Mouse (Mus musculus) neural tube, embryonic 11.5 days (tissue): Measurements from ENCODE around the gene Elmsan1. TPM values are rescaled to one million over a fixed set of nuclear protein-coding genes. Genes with fewer than 3 reads are reported as not detected.

Experiments used
- ATAC-seq: fragments of 200-750 bp; cut with Nextera tagmentation; 2 replicates; pipeline ENCODE4 v1.8.0; 2017; ENCODE audit warnings: moderate number of reproducible peaks, mild to moderate bottlenecking, moderate TSS enrichment, moderate library complexity; ENCODE audit not compliant: insufficient read depth, low FRiP score, low TSS enrichment
- DNase-seq: peaks from one replicate; pipeline ENCODE4 v3.0.0-alpha.2; 2015; ENCODE audit warnings: low spot score
- H3K27ac ChIP-seq: fragments of 300-500 bp; sonication (generic); 2 replicates; pipeline ENCODE4 v1.5.1; 2014; ENCODE audit warnings: low read depth, mild to moderate bottlenecking, low read length
- H3K27me3 ChIP-seq: fragments of 300-500 bp; sonication (generic); 2 replicates; pipeline ENCODE4 v1.6.1; 2014; ENCODE audit warnings: mild to moderate bottlenecking, low read length, mixed read lengths; ENCODE audit not compliant: control insufficient read depth, insufficient read depth
- H3K36me3 ChIP-seq: fragments of 300-500 bp; sonication (generic); 2 replicates; pipeline ENCODE4 v1.6.1; 2014; ENCODE audit warnings: mild to moderate bottlenecking, low read length, moderate library complexity, mixed read lengths; ENCODE audit not compliant: control insufficient read depth, insufficient read depth
- H3K4me1 ChIP-seq: fragments of 300-500 bp; sonication (generic); 2 replicates; pipeline ENCODE4 v1.6.1; 2014; ENCODE audit warnings: low read length, mixed read lengths; ENCODE audit not compliant: control insufficient read depth, insufficient read depth
- H3K4me2 ChIP-seq: fragments of 300-500 bp; sonication (generic); 2 replicates; pipeline ENCODE4 v1.6.1; 2014; ENCODE audit warnings: low read depth, mild to moderate bottlenecking, moderate library complexity
- H3K4me3 ChIP-seq: fragments of 300-500 bp; sonication (generic); 2 replicates; pipeline ENCODE4 v1.5.1; 2014; ENCODE audit warnings: low read depth, low read length
- H3K9ac ChIP-seq: fragments of 300-500 bp; sonication (generic); 2 replicates; pipeline ENCODE4 v1.6.1; 2014; ENCODE audit warnings: mild to moderate bottlenecking, low read length
- H3K9me3 ChIP-seq: fragments of 300-500 bp; sonication (generic); 2 replicates; pipeline ENCODE4 v1.6.1; 2016; ENCODE audit warnings: low read length; ENCODE audit not compliant: control insufficient read depth
- WGBS: fragments of 180-500 bp; shearing (Covaris S2); extraction: QIAGEN DNeasy Blood & Tissue Kit; methylation state at CpG from one replicate; pipeline ENCODE4 v1.1.7; 2014; 5-methylcytosine and 5-hydroxymethylcytosine counted together
- polyA plus RNA-seq: library from polyadenylated mRNA; unstranded; fragments of >200 nt; fragmentation: Nextera tagmentation; extraction: Ambion mirVana; gene quantifications from 2 replicates; pipeline ENCODE4 v1.2.1, GENCODE M21; 2014

The Elmsan1 gene
- polyA plus RNA-seq, 1 experiment from 2014 or later, result 4.4 TPM

- Histone ChIP-seq H3K4me2 (no peak overlapping the region), H3K27ac (no peak overlapping the region), H3K36me3 (peaks cover 4% of the 10 kb centered on the region; the same call in 1 of the 2 replicates), H3K27me3 (no peaks in the 10 kb centered on the region), H3K9me3 (no peaks in the 10 kb centered on the region), H3K4me1 (peaks cover 4% of the 10 kb centered on the region), H3K4me3 (no peak overlapping the region), H3K9ac (no peak overlapping the region)
- WGBS, result 93% methylated on average over 10 of the region's 10 CpGs
- ATAC-seq, result no peak
- no peak for DNase-seq
Observed at GRCm38 (mm10) chr12:84170610-84171009, 48.1 kb downstream of the Elmsan1 start.

- Histone ChIP-seq H3K4me1 (no peaks in the 10 kb centered on the region), H3K9me3 (no peaks in the 10 kb centered on the region), H3K27me3 (no peaks in the 10 kb centered on the region), H3K9ac (no peak overlapping the region), H3K36me3 (peaks cover 2% of the 10 kb centered on the region; the same call in 1 of the 2 replicates), H3K27ac (no peak overlapping the region), H3K4me3 (no peak overlapping the region), H3K4me2 (no peak overlapping the region)
- 66% methylated on average over 8 of the region's 8 CpGs for WGBS
- DNase-seq (no peak), ATAC-seq (no peak)
Observed at GRCm38 (mm10) chr12:84165631-84166373, 52.9 kb downstream of the Elmsan1 start.

- H3K9ac ChIP-seq, result no peak overlapping the region
- H3K4me1 ChIP-seq, result no peaks in the 10 kb centered on the region
- no peak overlapping the region for H3K27ac ChIP-seq
- no peak overlapping the region for H3K4me3 ChIP-seq
- no peaks in the 10 kb centered on the region for H3K27me3 ChIP-seq
- H3K4me2 ChIP-seq, result no peak overlapping the region
- ATAC-seq, result no peak
- no peaks in the 10 kb centered on the region for H3K9me3 ChIP-seq
- no peak for DNase-seq
- 82% methylated on average over 11 of the region's 11 CpGs for WGBS
- H3K36me3 ChIP-seq, result peaks cover 2% of the 10 kb centered on the region; the same call in 1 of the 2 replicates
Observed at GRCm38 (mm10) chr12:84163586-84164110, 55.0 kb downstream of the Elmsan1 start.

GRCm38 (mm10) chr12:84163133-84163532, 55.5 kb downstream of the Elmsan1 start:
- Histone ChIP-seq H3K9ac (no peak overlapping the region), H3K27ac (no peak overlapping the region), H3K36me3 (peaks cover 4% of the 10 kb centered on the region; the same call in 1 of the 2 replicates), H3K4me2 (no peak overlapping the region), H3K27me3 (no peaks in the 10 kb centered on the region), H3K4me3 (no peak overlapping the region), H3K4me1 (no peaks in the 10 kb centered on the region), H3K9me3 (no peaks in the 10 kb centered on the region)
- peak; percentile 46 for DNase-seq
- ATAC-seq, result no peak
- WGBS, result 90% methylated on average over 9 of the region's 9 CpGs

GRCm38 (mm10) chr12:84161616-84162433, 56.9 kb downstream of the Elmsan1 start:
- DNase-seq, result peak; percentile 37
- no peaks in the 10 kb centered on the region for H3K27me3 ChIP-seq

GRCm38 (mm10) chr12:84161116-84161515, 57.6 kb downstream of the Elmsan1 start:
- no peak for DNase-seq

More at GRCm38 (mm10) chr12:84161616-84162433, 56.9 kb downstream of the Elmsan1 start:
- Histone ChIP-seq H3K27ac (no peak overlapping the region), H3K9me3 (no peaks in the 10 kb centered on the region), H3K36me3 (peaks cover 4% of the 10 kb centered on the region; the same call in 1 of the 2 replicates), H3K4me1 (no peaks in the 10 kb centered on the region), H3K4me3 (no peak overlapping the region), H3K9ac (no peak overlapping the region), H3K4me2 (no peak overlapping the region)
- 79% methylated on average over 14 of the region's 14 CpGs for WGBS
- no peak for ATAC-seq

GRCm38 (mm10) chr12:84160491-84160890, 58.2 kb downstream of the Elmsan1 start:
- H3K27ac ChIP-seq, result no peak overlapping the region
- DNase-seq (no peak), ATAC-seq (no peak)
- WGBS, result 92% methylated on average over 8 of the region's 8 CpGs
- no peak overlapping the region for H3K4me3 ChIP-seq
- no peaks in the 10 kb centered on the region for H3K27me3 ChIP-seq
- no peak overlapping the region for H3K9ac ChIP-seq
- no peaks in the 10 kb centered on the region for H3K4me1 ChIP-seq
- no peaks in the 10 kb centered on the region for H3K9me3 ChIP-seq
- H3K4me2 ChIP-seq, result no peak overlapping the region
- peaks cover 4% of the 10 kb centered on the region for H3K36me3 ChIP-seq

More at GRCm38 (mm10) chr12:84161116-84161515, 57.6 kb downstream of the Elmsan1 start:
- peaks cover 4% of the 10 kb centered on the region for H3K36me3 ChIP-seq
- no peaks in the 10 kb centered on the region for H3K4me1 ChIP-seq
- H3K27me3 ChIP-seq, result no peaks in the 10 kb centered on the region
- H3K9me3 ChIP-seq, result no peaks in the 10 kb centered on the region
- no peak overlapping the region for H3K27ac ChIP-seq
- H3K4me3 ChIP-seq, result no peak overlapping the region
- WGBS, result 82% methylated on average over 8 of the region's 8 CpGs
- no peak overlapping the region for H3K4me2 ChIP-seq
- no peak for ATAC-seq
- H3K9ac ChIP-seq, result no peak overlapping the region

GRCm38 (mm10) chr12:84158156-84158555, 60.5 kb downstream of the Elmsan1 start:
- no peaks in the 10 kb centered on the region for H3K27me3 ChIP-seq
- no peak overlapping the region for H3K4me3 ChIP-seq
- DNase-seq (no peak), ATAC-seq (no peak)
- no peak overlapping the region for H3K4me2 ChIP-seq
- peaks cover 2% of the 10 kb centered on the region; the same call in 1 of the 2 replicates for H3K36me3 ChIP-seq
- H3K9me3 ChIP-seq, result no peaks in the 10 kb centered on the region
- H3K27ac ChIP-seq, result no peak overlapping the region
- H3K9ac ChIP-seq, result no peak overlapping the region
- no peaks in the 10 kb centered on the region for H3K4me1 ChIP-seq
- 92% methylated on average over 14 of the region's 14 CpGs for WGBS
